Mouse (Mus musculus) CH12.LX (cell line): ENCODE results near the gene Cops4. TPM values are rescaled to one million over a fixed set of nuclear protein-coding genes. Genes with fewer than 3 reads are reported as not detected.

Experiments
- DNase-seq: peaks from one replicate; pipeline ENCODE4 v3.0.0-alpha.2; 2013; ENCODE audit errors: extremely low read depth
- H3K27ac ChIP-seq: 2 replicates; pipeline ENCODE4 v1.5.1; 2012; ENCODE audit warnings: low read depth, mild to moderate bottlenecking, control low read depth, moderate library complexity; ENCODE audit not compliant: insufficient read depth
- H3K27me3 ChIP-seq: replicated peaks from 2 replicates; pipeline ENCODE3; 2012; ENCODE audit warnings: inconsistent platforms
- H3K36me3 ChIP-seq, 2 experiments: replicated peaks in 1 of 2; 2 replicates each; pipeline versions ENCODE3 to v1.6.1; 2012; ENCODE audit warnings: inconsistent platforms in 1 of 2, low read length in 1 of 2, mild to moderate bottlenecking in 1 of 2, mixed read lengths in 1 of 2, moderate library complexity in 1 of 2; ENCODE audit not compliant: control insufficient read depth in 1 of 2, insufficient read depth in 1 of 2
- H3K4me1 ChIP-seq, 2 experiments: 2 replicates each; pipeline ENCODE4 v1.6.1; 2012; ENCODE audit warnings: inconsistent platforms in 1 of 2, moderate library complexity in 1 of 2; ENCODE audit not compliant: insufficient read depth in 2 of 2, control insufficient read depth in 1 of 2
- H3K4me2 ChIP-seq: 2 replicates; pipeline ENCODE4 v1.6.1; 2012; ENCODE audit warnings: low read depth, mild to moderate bottlenecking, control low read depth; ENCODE audit not compliant: poor library complexity, insufficient read depth, severe bottlenecking
- H3K4me3 ChIP-seq, 3 experiments: fragments of 150-350 bp in 1 of 3; sonication (generic) in 1 of 3; replicated peaks in 1 of 3; 2 replicates each; pipeline versions ENCODE3 to v1.5.1; 2011 to 2012; ENCODE audit warnings: low read depth in 2 of 3, low read length in 2 of 3, mild to moderate bottlenecking in 2 of 3, moderate library complexity in 2 of 3, control low read depth in 1 of 3, improper control_type of control experiment in 1 of 3, inconsistent platforms in 1 of 3, mixed read lengths in 1 of 3; ENCODE audit not compliant: poor library complexity in 1 of 3
- H3K79me2 ChIP-seq: replicated peaks from 2 replicates; pipeline ENCODE4 v1.6.1; 2012; ENCODE audit warnings: mild to moderate bottlenecking, moderate library complexity; ENCODE audit not compliant: control insufficient read depth, poor library complexity, insufficient read depth, severe bottlenecking; ENCODE audit errors: extremely low read depth
- H3K9ac ChIP-seq: 2 replicates; pipeline ENCODE4 v1.6.1; 2012; ENCODE audit warnings: low read depth, mild to moderate bottlenecking, control low read depth, moderate library complexity; ENCODE audit not compliant: insufficient read depth
- H3K9me3 ChIP-seq: replicated peaks from 2 replicates; pipeline ENCODE3; 2012; ENCODE audit warnings: low read length, inconsistent platforms, mixed read lengths
- BHLHE40 ChIP-seq: IDR thresholded peaks from 2 replicates; pipeline ENCODE4 v1.6.1; 2011; ENCODE audit warnings: mild to moderate bottlenecking, low read depth, low read length, improper control_type of control experiment
- CHD2 ChIP-seq: IDR thresholded peaks from 2 replicates; pipeline ENCODE4 v1.6.1; 2011; ENCODE audit warnings: low read length, improper control_type of control experiment
- E2F4 ChIP-seq: IDR thresholded peaks from 2 replicates; pipeline ENCODE4 v1.6.1; 2011; ENCODE audit warnings: low read depth, low read length, improper control_type of control experiment; ENCODE audit not compliant: insufficient replicate concordance
- ELF1 ChIP-seq: IDR thresholded peaks from 2 replicates; pipeline ENCODE4 v1.6.1; 2014; ENCODE audit warnings: low read depth, mild to moderate bottlenecking, inconsistent platforms, low read length, improper control_type of control experiment
- EP300 ChIP-seq: IDR thresholded peaks from 2 replicates; pipeline ENCODE4 v1.6.1; 2011; ENCODE audit warnings: low read length, improper control_type of control experiment
- ETS1 ChIP-seq: conservative IDR thresholded peaks from 2 replicates; pipeline ENCODE4 v1.6.1; 2012; ENCODE audit warnings: low read depth, mild to moderate bottlenecking, inconsistent platforms, low read length, improper control_type of control experiment, moderate library complexity
- GABPA ChIP-seq: IDR thresholded peaks from 2 replicates; pipeline ENCODE4 v1.6.1; 2012; ENCODE audit warnings: low read depth, low read length, improper control_type of control experiment, inconsistent platforms; ENCODE audit not compliant: insufficient replicate concordance
- IRF4 ChIP-seq: IDR thresholded peaks from 2 replicates; pipeline ENCODE4 v1.6.1; 2014; ENCODE audit warnings: low read depth, mild to moderate bottlenecking, inconsistent platforms, low read length, improper control_type of control experiment
- JUN ChIP-seq: IDR thresholded peaks from 2 replicates; pipeline ENCODE4 v1.6.1; 2011; ENCODE audit warnings: low read depth, mild to moderate bottlenecking, low read length, improper control_type of control experiment, moderate library complexity; ENCODE audit not compliant: insufficient read depth
- JUND ChIP-seq: conservative IDR thresholded peaks from 2 replicates; pipeline ENCODE4 v1.6.1; 2011; ENCODE audit warnings: low read depth, low read length, improper control_type of control experiment
- KAT2A ChIP-seq: IDR thresholded peaks from 2 replicates; pipeline ENCODE4 v1.6.1; 2012; ENCODE audit warnings: low read length, improper control_type of control experiment, inconsistent platforms; ENCODE audit not compliant: insufficient replicate concordance
- MAX ChIP-seq: IDR thresholded peaks from 2 replicates; pipeline ENCODE4 v1.6.1; 2011; ENCODE audit warnings: low read length, improper control_type of control experiment
- MAZ ChIP-seq: IDR thresholded peaks from 2 replicates; pipeline ENCODE4 v1.6.1; 2012; ENCODE audit warnings: low read depth, mild to moderate bottlenecking, inconsistent platforms, low read length, improper control_type of control experiment, moderate library complexity
- NELFE ChIP-seq: IDR thresholded peaks from 2 replicates; pipeline ENCODE4 v1.6.1; 2011; ENCODE audit warnings: low read depth, low read length, improper control_type of control experiment
- NRF1 ChIP-seq: IDR thresholded peaks from 2 replicates; pipeline ENCODE4 v1.6.1; 2014; ENCODE audit warnings: low read depth, mild to moderate bottlenecking, inconsistent platforms, low read length, improper control_type of control experiment, moderate library complexity
- POLR2A ChIP-seq: IDR thresholded peaks from 2 replicates; pipeline ENCODE4 v1.6.1; 2011; ENCODE audit warnings: low read depth, mild to moderate bottlenecking, improper control_type of control experiment, low read length
- RAD21 ChIP-seq: IDR thresholded peaks from 2 replicates; pipeline ENCODE4 v1.6.1; 2011; ENCODE audit warnings: low read depth, mild to moderate bottlenecking, low read length, improper control_type of control experiment, moderate library complexity
- SIN3A ChIP-seq: IDR thresholded peaks from 2 replicates; pipeline ENCODE4 v1.6.1; 2012; ENCODE audit warnings: low read length, improper control_type of control experiment, inconsistent platforms
- ZKSCAN1 ChIP-seq: IDR thresholded peaks from 2 replicates; pipeline ENCODE4 v1.6.1; 2012; ENCODE audit warnings: low read depth, inconsistent platforms, low read length, improper control_type of control experiment, borderline replicate concordance
- ZMIZ1 ChIP-seq: IDR thresholded peaks from 2 replicates; pipeline ENCODE4 v1.6.1; 2012; ENCODE audit warnings: low read depth, mild to moderate bottlenecking, inconsistent platforms, low read length, improper control_type of control experiment
- ZNF384 ChIP-seq: IDR thresholded peaks from 2 replicates; pipeline ENCODE4 v1.6.1; 2012; ENCODE audit warnings: low read depth, low read length, improper control_type of control experiment, inconsistent platforms
- dilution Hi-C: fragments of 300-500 bp; cut with MboI; formaldehyde crosslinking; loops from 2 replicates; pipeline ENCODE4 v1.14.3; 2020; ENCODE audit warnings: low sequenced_read_pairs; ENCODE audit not compliant: extremely low pct_unique_long_range_greater_than_20kb, extremely low pct_ligation_motif_present
- in situ Hi-C: fragments of 300-500 bp; cut with MboI; formaldehyde crosslinking; loops from 3 replicates; pipeline ENCODE4 v1.14.3; 2019; ENCODE audit warnings: low sequenced_read_pairs, low pct_ligation_motif_present, low pct_unique_long_range_greater_than_20kb, mixed read lengths
- polyA plus RNA-seq: library from polyadenylated mRNA; unstranded; fragments of >175 nt; gene quantifications from 2 replicates; pipeline ENCODE4 v1.2.1, GENCODE M21; 2012; ENCODE audit warnings: low read depth; ENCODE audit not compliant: insufficient read length
- total RNA-seq, 2 experiments: library from RNA; depleted of rRNA; stranded (reverse); fragments of 300-350 nt in 1 of 2; fragments of >200 nt in 1 of 2; gene quantifications; 2 replicates each; pipeline ENCODE4 v1.2.3; 2012 to 2014

Gene Cops4
- total and polyA plus RNA-seq, 3 experiments: 122 to 264 (median 133) TPM

DNA sequence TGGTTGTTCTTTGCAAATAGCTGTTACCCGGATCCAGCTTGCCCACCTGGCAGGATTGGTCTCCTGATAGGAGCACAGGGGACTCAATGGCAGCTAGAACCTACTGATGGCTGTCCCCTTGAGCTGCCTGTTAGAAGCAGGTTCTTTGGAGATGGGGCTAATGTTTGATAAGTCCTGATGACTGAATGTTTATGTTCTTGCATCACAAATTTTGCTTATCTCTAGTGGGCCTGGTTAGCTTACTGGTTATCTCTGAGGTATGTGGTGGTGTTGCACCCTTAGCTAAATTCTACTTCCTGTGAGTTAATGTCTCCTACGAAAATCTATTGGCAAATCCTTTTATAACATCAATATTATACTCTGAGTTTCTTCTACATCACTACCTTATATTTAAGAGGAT is 33.8 kb downstream of the Cops4 start:
- Histone ChIP-seq H3K27me3 (no peaks in the 10 kb centered on the region), H3K4me2 (no peak overlapping the region), H3K36me3 (peaks cover 29 to 53% of the 10 kb centered on the region in 2 experiments), H3K27ac (no peak overlapping the region), H3K79me2 (no peaks in the 10 kb centered on the region), H3K4me3 (no peak overlapping the region), H3K9ac (no peak overlapping the region), H3K4me1 (peaks cover 3 to 16% of the 10 kb centered on the region in 2 experiments; a peak in 2 of 4 replicates), H3K9me3 (peaks cover 5% of the 10 kb centered on the region)
- dilution Hi-C loops (no loop called here), in situ Hi-C loops (loop anchor here (25.0 kb wide), 1 partner anchor 235 kb away; the partner anchor contains the start of genes Helq and Mrps18c)
- DNase-seq: no peak
- no peak for TF ChIP-seq JUN
- no peak for TF ChIP-seq ETS1
- TF ChIP-seq E2F4: no peak
- TF ChIP-seq NRF1: no peak
- TF ChIP-seq ZKSCAN1: no peak
- TF ChIP-seq BHLHE40: no peak
- no peak for TF ChIP-seq SIN3A

- no peak overlapping the region for H3K4me3 ChIP-seq
- in situ Hi-C loops (loop anchor here (25.0 kb wide), 1 partner anchor 234 kb away; the partner anchor contains the start of genes Helq and Mrps18c), dilution Hi-C loops (no loop called here)
- no peaks in the 10 kb centered on the region for H3K79me2 ChIP-seq
- H3K4me1 ChIP-seq: peaks cover 3 to 16% of the 10 kb centered on the region in 2 experiments; a peak in 2 of 4 replicates
- TF ChIP-seq JUND (no peak), MAX (no peak), ZMIZ1 (no peak), ELF1 (no peak), EP300 (no peak), CHD2 (no peak), JUN (no peak), ZKSCAN1 (no peak), ZNF384 (no peak), GABPA (no peak), KAT2A (no peak), SIN3A (no peak), NELFE (no peak), RAD21 (no peak), POLR2A (no peak), IRF4 (no peak), MAZ (no peak)
- no peak overlapping the region for H3K9ac ChIP-seq
- peaks cover 5% of the 10 kb centered on the region for H3K9me3 ChIP-seq
- no peak overlapping the region for H3K27ac ChIP-seq
- H3K36me3 ChIP-seq: peaks cover 20 to 52% of the 10 kb centered on the region in 2 experiments
- no peak overlapping the region for H3K4me2 ChIP-seq
- DNase-seq: no peak
- no peaks in the 10 kb centered on the region for H3K27me3 ChIP-seq
Observed at GRCm38 (mm10) chr5:100553426-100553825, 35.3 kb downstream of the Cops4 start.
